Mouse (Mus musculus) MEL (cell line): ENCODE measurements around the gene Ppp1r3a. TPM values are rescaled to one million over a fixed set of nuclear protein-coding genes. Genes with fewer than 3 reads are reported as not detected.
"Not testable (repeated sequence)": the region's sequence is repeated elsewhere in the genome, so short reads cannot be mapped to it uniquely, and the experiment has no call there.

Experiments used
- DNase-seq: peaks from one replicate; pipeline ENCODE4 v3.0.0; 2011; ENCODE audit warnings: low read depth, low spot score
- H3K27ac ChIP-seq: 2 replicates; pipeline ENCODE4 v1.5.1; 2012; ENCODE audit warnings: low read depth, mild to moderate bottlenecking, control low read depth, low read length, moderate library complexity; ENCODE audit not compliant: control insufficient read depth
- H3K27me3 ChIP-seq, 2 experiments: fragments of 150-350 bp in 1 of 2; sonication (generic) in 1 of 2; 2 replicates each; pipeline ENCODE4 v1.6.1; 2012; ENCODE audit warnings: low read length in 2 of 2, mild to moderate bottlenecking in 2 of 2, improper control_type of control experiment in 1 of 2, moderate library complexity in 1 of 2; ENCODE audit not compliant: insufficient read depth in 2 of 2, control insufficient read depth in 1 of 2
- H3K36me3 ChIP-seq, 2 experiments: 2 replicates each; pipeline ENCODE4 v1.6.1; 2012 to 2014; ENCODE audit warnings: low read length in 2 of 2, improper control_type of control experiment in 1 of 2, inconsistent platforms in 1 of 2, mild to moderate bottlenecking in 1 of 2; ENCODE audit not compliant: insufficient read depth in 2 of 2, control insufficient read depth in 1 of 2
- H3K4me1 ChIP-seq, 2 experiments: fragments of 150-350 bp in 1 of 2; sonication (generic) in 1 of 2; 2 replicates each; pipeline ENCODE4 v1.6.1; 2012; ENCODE audit warnings: low read length in 2 of 2, improper control_type of control experiment in 1 of 2, mild to moderate bottlenecking in 1 of 2; ENCODE audit not compliant: insufficient read depth in 2 of 2, control insufficient read depth in 1 of 2
- H3K4me3 ChIP-seq, 2 experiments: fragments of 150-350 bp in 1 of 2; sonication (generic) in 1 of 2; 2 replicates each; pipeline ENCODE4 v1.5.1; 2012; ENCODE audit warnings: low read depth in 2 of 2, low read length in 2 of 2, mild to moderate bottlenecking in 2 of 2, moderate library complexity in 2 of 2, control low read depth in 1 of 2, improper control_type of control experiment in 1 of 2; ENCODE audit not compliant: control insufficient read depth in 1 of 2, insufficient read depth in 1 of 2
- H3K79me2 ChIP-seq: 2 replicates; pipeline ENCODE4 v1.6.1; 2012; ENCODE audit warnings: mild to moderate bottlenecking, low read length, moderate library complexity; ENCODE audit not compliant: control insufficient read depth, poor library complexity, insufficient read depth
- H3K9ac ChIP-seq: 2 replicates; pipeline ENCODE4 v1.6.1; 2012; ENCODE audit warnings: low read depth, mild to moderate bottlenecking, control low read depth, low read length, moderate library complexity; ENCODE audit not compliant: control insufficient read depth, poor library complexity, severe bottlenecking
- H3K9me3 ChIP-seq: fragments of 150-350 bp; sonication (generic); replicated peaks from 2 replicates; pipeline ENCODE4 v1.6.1; 2012; ENCODE audit warnings: mild to moderate bottlenecking, low read length, improper control_type of control experiment, moderate library complexity; ENCODE audit not compliant: insufficient read depth
- BHLHE40 ChIP-seq: IDR thresholded peaks from 2 replicates; pipeline ENCODE4 v1.6.1; 2012; ENCODE audit warnings: low read depth, mild to moderate bottlenecking, inconsistent platforms, low read length, improper control_type of control experiment, borderline replicate concordance
- CHD1 ChIP-seq: IDR thresholded peaks from 2 replicates; pipeline ENCODE4 v1.6.1; 2012; ENCODE audit warnings: low read depth, mild to moderate bottlenecking, inconsistent platforms, low read length, improper control_type of control experiment
- E2F4 ChIP-seq: IDR thresholded peaks from 2 replicates; pipeline ENCODE4 v1.6.1; 2011; ENCODE audit warnings: low read depth, low read length, improper control_type of control experiment, borderline replicate concordance
- ELF1 ChIP-seq: IDR thresholded peaks from 2 replicates; pipeline ENCODE4 v1.6.1; 2014; ENCODE audit warnings: low read depth, mild to moderate bottlenecking, inconsistent platforms, low read length, improper control_type of control experiment, moderate library complexity
- GABPA ChIP-seq: IDR thresholded peaks from 2 replicates; pipeline ENCODE4 v1.6.1; 2012; ENCODE audit warnings: low read depth, mild to moderate bottlenecking, inconsistent platforms, low read length, improper control_type of control experiment, moderate library complexity
- MAX ChIP-seq: IDR thresholded peaks from 2 replicates; pipeline ENCODE4 v1.6.1; 2011; ENCODE audit warnings: low read length, improper control_type of control experiment
- MAZ ChIP-seq: IDR thresholded peaks from 2 replicates; pipeline ENCODE4 v1.6.1; 2012; ENCODE audit warnings: low read depth, mild to moderate bottlenecking, inconsistent platforms, low read length, improper control_type of control experiment
- MEF2A ChIP-seq: IDR thresholded peaks from 2 replicates; pipeline ENCODE4 v1.6.1; 2014; ENCODE audit warnings: low read depth, mild to moderate bottlenecking, inconsistent platforms, low read length, improper control_type of control experiment; ENCODE audit not compliant: poor library complexity, insufficient replicate concordance, severe bottlenecking; ENCODE audit errors: extremely low read depth
- RAD21 ChIP-seq: IDR thresholded peaks from 2 replicates; pipeline ENCODE4 v1.6.1; 2011; ENCODE audit warnings: mild to moderate bottlenecking, low read depth, low read length, improper control_type of control experiment
- TBP ChIP-seq: IDR thresholded peaks from 2 replicates; pipeline ENCODE4 v1.8.0; 2011; ENCODE audit warnings: low read depth, low read length, improper control_type of control experiment
- UBTF ChIP-seq: IDR thresholded peaks from 2 replicates; pipeline ENCODE4 v1.6.1; 2012; ENCODE audit warnings: low read depth, mild to moderate bottlenecking, inconsistent platforms, low read length, improper control_type of control experiment, moderate library complexity, borderline replicate concordance; ENCODE audit not compliant: insufficient read depth
- USF2 ChIP-seq, 2 experiments: IDR thresholded peaks; 2 replicates each; pipeline ENCODE4 v1.6.1; 2011 to 2012; ENCODE audit warnings: improper control_type of control experiment in 2 of 2, low read length in 2 of 2, borderline replicate concordance in 1 of 2, inconsistent platforms in 1 of 2, low read depth in 1 of 2, mild to moderate bottlenecking in 1 of 2; ENCODE audit not compliant: insufficient read depth in 1 of 2
- ZNF384 ChIP-seq: IDR thresholded peaks from 2 replicates; pipeline ENCODE4 v1.6.1; 2012; ENCODE audit warnings: low read depth, mild to moderate bottlenecking, inconsistent platforms, low read length, improper control_type of control experiment
- polyA plus RNA-seq, 2 experiments: library from polyadenylated mRNA; stranded (reverse) in 1 of 2; unstranded in 1 of 2; fragments of >175 nt in 1 of 2; fragments of >200 nt in 1 of 2; gene quantifications; 2 replicates each; pipeline versions ENCODE4 v1.2.1 to v1.2.4; 2012; ENCODE audit warnings: low replicate concordance in 2 of 2, low read depth in 1 of 2; ENCODE audit not compliant: insufficient read length in 2 of 2, insufficient read depth in 1 of 2, missing spikeins in 1 of 2
- total RNA-seq: library from RNA; depleted of rRNA; stranded (reverse); fragments of 300-350 nt; gene quantifications from 2 replicates; pipeline ENCODE4 v1.2.3, GENCODE M21; 2012

Gene Ppp1r3a
- total and polyA plus RNA-seq, 3 experiments: not detected

DNA sequence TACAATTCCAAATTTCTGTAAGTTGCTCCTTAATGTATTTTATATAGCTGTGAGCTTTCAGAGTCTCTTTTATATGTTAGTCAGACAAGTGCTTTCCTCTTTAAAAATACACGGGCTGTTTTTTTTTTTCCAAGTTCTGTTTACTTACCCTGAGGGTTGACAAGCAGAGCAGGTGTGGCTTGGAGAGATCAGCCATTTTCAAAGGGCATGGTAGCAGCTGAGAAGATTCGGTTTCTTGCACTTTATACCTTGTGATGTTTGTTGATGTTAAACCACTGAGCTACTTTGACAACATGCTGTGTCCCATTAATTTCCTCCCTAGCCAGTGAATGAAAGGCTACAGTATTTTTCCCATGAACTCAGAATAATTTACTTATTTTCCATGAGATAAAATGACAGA is 42.9 kb downstream of the Ppp1r3a start:
- Histone ChIP-seq H3K79me2 (no peaks in the 10 kb centered on the region), H3K36me3 (no peaks in the 10 kb centered on the region), H3K27me3 (no peaks in the 10 kb centered on the region), H3K4me1 (no peaks in the 10 kb centered on the region), H3K27ac (no peak overlapping the region), H3K4me3 (no peak overlapping the region), H3K9ac (no peak overlapping the region), H3K9me3 (no peaks in the 10 kb centered on the region)
- TF ChIP-seq ZNF384: no peak
- no peak for TF ChIP-seq MEF2A
- no peak for TF ChIP-seq GABPA
- TF ChIP-seq MAZ: no peak
- no peak for TF ChIP-seq UBTF
- TF ChIP-seq USF2 (IDR thresholded peaks at IDR 0.05; ENCODE audit: borderline replicate concordance in 1 of 2, insufficient read depth in 1 of 2, low read depth in 1 of 2, low read length in 2 of 2): no peak
- TF ChIP-seq CHD1: no peak
- no peak for TF ChIP-seq E2F4
- TF ChIP-seq TBP: no peak
- TF ChIP-seq MAX: no peak
- no peak for TF ChIP-seq RAD21
- no peak for DNase-seq

DNA sequence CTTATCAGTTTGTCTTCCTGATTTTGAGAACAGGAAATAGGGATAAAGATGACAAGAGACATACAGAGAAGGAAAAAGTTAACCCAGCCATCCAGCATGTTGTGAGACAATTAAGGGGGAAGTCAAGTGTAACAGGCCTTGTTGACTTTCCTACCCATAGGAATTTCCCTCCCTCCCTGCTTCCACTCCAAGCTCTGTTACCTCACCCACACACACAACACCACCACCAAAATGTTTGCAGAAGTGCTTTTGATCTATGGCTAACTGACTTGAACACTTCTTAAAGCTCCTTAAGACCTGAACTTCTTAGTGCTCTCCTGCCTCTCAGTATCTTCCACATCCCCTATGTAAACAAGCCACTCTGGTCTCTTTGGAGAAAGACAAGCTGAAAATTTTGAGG is 55.0 kb downstream of the Ppp1r3a start:
- Histone ChIP-seq H3K79me2 (no peaks in the 10 kb centered on the region), H3K36me3 (no peaks in the 10 kb centered on the region), H3K4me1 (no peaks in the 10 kb centered on the region), H3K27me3 (no peaks in the 10 kb centered on the region), H3K4me3 (no peak overlapping the region), H3K9ac (no peak overlapping the region), H3K27ac (no peak overlapping the region), H3K9me3 (no peaks in the 10 kb centered on the region)
- TF ChIP-seq ELF1 (no peak), BHLHE40 (no peak)
- DNase-seq: no peak

DNA sequence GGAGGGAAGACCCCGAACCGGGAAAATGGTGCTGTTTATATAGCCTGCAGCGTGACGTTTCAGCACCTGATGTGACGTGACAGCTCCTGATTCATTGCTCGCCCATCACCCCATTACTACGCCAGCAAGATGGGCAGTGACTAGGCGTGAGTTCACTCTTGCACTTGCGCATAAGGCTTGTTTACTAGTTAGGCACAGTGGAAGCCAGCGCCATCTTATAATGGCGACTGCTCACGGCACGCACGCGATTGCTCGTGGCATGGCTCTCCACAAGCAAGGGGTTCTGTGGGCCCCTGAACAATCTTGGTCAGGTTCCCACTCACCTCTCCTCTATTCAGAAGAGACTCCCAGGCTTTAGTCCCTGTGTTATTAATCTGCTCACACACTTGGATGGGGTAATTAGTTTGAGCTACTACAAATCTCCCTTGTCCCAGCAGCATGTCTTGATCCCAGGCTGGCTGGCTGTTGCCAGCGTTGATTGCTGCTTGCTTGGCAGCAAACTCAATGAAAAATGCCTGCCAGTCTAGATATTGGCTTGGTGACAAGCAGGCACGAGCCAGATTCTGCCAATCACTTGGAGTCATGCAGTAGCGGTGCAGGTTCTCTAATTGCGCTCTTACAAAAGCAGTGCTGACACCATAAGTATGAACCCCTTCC is 75.7 kb downstream of the Ppp1r3a start:
- not testable (repeated sequence) for H3K36me3 ChIP-seq, H3K27me3 ChIP-seq, DNase-seq, H3K4me3 ChIP-seq, H3K79me2 ChIP-seq, H3K9me3 ChIP-seq, H3K9ac ChIP-seq, H3K27ac ChIP-seq, H3K4me1 ChIP-seq

DNA sequence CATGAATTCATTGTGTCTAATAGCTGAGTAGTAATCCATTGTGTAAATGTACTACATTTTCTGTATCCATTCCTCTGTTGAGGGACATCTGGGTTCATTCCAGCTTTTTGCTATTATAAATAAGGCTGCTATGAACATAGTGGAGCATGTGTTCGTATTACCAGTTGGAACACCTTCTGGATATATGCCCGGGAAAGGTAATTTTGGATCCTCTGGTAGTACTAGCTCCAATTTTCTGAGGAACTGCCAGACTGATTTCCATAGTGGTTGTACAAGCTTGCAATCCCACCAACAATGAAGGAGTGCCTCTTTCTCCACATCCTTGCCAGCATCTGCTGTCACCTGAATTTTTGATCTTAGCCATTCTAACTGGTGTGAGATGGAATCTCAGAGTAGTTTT is 86.1 kb downstream of the Ppp1r3a start:
- not testable (repeated sequence) for H3K4me1 ChIP-seq, H3K27ac ChIP-seq, H3K9ac ChIP-seq, H3K79me2 ChIP-seq, H3K9me3 ChIP-seq, H3K4me3 ChIP-seq, DNase-seq, H3K27me3 ChIP-seq, H3K36me3 ChIP-seq

DNA sequence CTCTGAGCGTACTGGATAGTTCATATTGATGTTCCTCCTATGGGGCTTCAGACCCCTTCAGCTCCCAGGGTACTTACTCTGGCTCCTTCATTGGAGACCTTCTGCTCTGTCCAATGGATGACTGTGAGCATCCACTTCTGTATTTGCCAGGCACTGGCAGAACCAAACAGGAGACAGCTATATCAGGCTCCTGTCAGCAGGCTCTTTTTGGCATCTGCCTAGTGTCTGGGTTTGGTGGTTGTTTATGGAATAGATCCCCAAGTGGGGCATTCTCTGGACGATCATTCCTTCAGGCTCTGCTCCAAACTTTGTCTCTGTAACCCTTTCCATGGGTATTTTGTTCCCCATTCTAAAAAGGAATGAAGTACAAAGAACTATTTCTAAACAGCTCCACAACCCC is 87.4 kb downstream of the Ppp1r3a start:
- H3K27ac ChIP-seq, H3K4me3 ChIP-seq, H3K9ac ChIP-seq, H3K4me1 ChIP-seq, H3K27me3 ChIP-seq, H3K79me2 ChIP-seq, H3K36me3 ChIP-seq, H3K9me3 ChIP-seq, DNase-seq: not testable (repeated sequence)
